Mouse (Mus musculus) neural tube, embryonic 11.5 days (tissue): ENCODE measurements around the gene Defb33. TPM values are rescaled to one million over a fixed set of nuclear protein-coding genes. Genes with fewer than 3 reads are reported as not detected.

Source experiments
- ATAC-seq: fragments of 200-750 bp; cut with Nextera tagmentation; 2 replicates; pipeline ENCODE4 v1.8.0; 2017; ENCODE audit warnings: moderate number of reproducible peaks, mild to moderate bottlenecking, moderate TSS enrichment, moderate library complexity; ENCODE audit not compliant: insufficient read depth, low FRiP score, low TSS enrichment
- DNase-seq: peaks from one replicate; pipeline ENCODE4 v3.0.0-alpha.2; 2015; ENCODE audit warnings: low spot score
- H3K27ac ChIP-seq: fragments of 300-500 bp; sonication (generic); 2 replicates; pipeline ENCODE4 v1.5.1; 2014; ENCODE audit warnings: low read depth, mild to moderate bottlenecking, low read length
- H3K27me3 ChIP-seq: fragments of 300-500 bp; sonication (generic); 2 replicates; pipeline ENCODE4 v1.6.1; 2014; ENCODE audit warnings: mild to moderate bottlenecking, low read length, mixed read lengths; ENCODE audit not compliant: control insufficient read depth, insufficient read depth
- H3K36me3 ChIP-seq: fragments of 300-500 bp; sonication (generic); 2 replicates; pipeline ENCODE4 v1.6.1; 2014; ENCODE audit warnings: mild to moderate bottlenecking, low read length, moderate library complexity, mixed read lengths; ENCODE audit not compliant: control insufficient read depth, insufficient read depth
- H3K4me1 ChIP-seq: fragments of 300-500 bp; sonication (generic); 2 replicates; pipeline ENCODE4 v1.6.1; 2014; ENCODE audit warnings: low read length, mixed read lengths; ENCODE audit not compliant: control insufficient read depth, insufficient read depth
- H3K4me2 ChIP-seq: fragments of 300-500 bp; sonication (generic); 2 replicates; pipeline ENCODE4 v1.6.1; 2014; ENCODE audit warnings: low read depth, mild to moderate bottlenecking, moderate library complexity
- H3K4me3 ChIP-seq: fragments of 300-500 bp; sonication (generic); 2 replicates; pipeline ENCODE4 v1.5.1; 2014; ENCODE audit warnings: low read depth, low read length
- H3K9ac ChIP-seq: fragments of 300-500 bp; sonication (generic); 2 replicates; pipeline ENCODE4 v1.6.1; 2014; ENCODE audit warnings: mild to moderate bottlenecking, low read length
- H3K9me3 ChIP-seq: fragments of 300-500 bp; sonication (generic); 2 replicates; pipeline ENCODE4 v1.6.1; 2016; ENCODE audit warnings: low read length; ENCODE audit not compliant: control insufficient read depth
- WGBS: fragments of 180-500 bp; shearing (Covaris S2); extraction: QIAGEN DNeasy Blood & Tissue Kit; methylation state at CpG from one replicate; pipeline ENCODE4 v1.1.7; 2014; 5-methylcytosine and 5-hydroxymethylcytosine counted together
- polyA plus RNA-seq: library from polyadenylated mRNA; unstranded; fragments of >200 nt; fragmentation: Nextera tagmentation; extraction: Ambion mirVana; gene quantifications from 2 replicates; pipeline ENCODE4 v1.2.1, GENCODE M21; 2014

Gene Defb33
- polyA plus RNA-seq: not detected in 2 replicates

DNA sequence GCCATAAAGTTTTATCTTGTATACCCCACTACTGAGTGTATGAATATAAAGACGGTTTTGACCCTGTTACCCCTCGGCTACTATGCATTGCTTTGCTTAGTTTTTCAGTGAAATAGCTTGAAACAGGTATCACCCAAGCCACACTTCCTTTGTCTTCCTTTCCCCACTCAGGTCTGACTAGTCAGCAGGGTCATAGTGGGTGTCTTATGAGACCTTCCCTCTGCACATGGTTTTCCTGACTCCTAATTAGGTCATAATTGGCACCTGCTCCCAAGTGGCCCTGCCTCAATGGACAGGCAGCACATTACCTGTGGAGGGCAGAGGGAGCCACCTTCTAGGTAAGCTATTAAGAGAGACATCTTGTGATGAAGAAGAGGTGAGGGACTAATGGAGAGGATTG lies at the start of gene Defb33:
Defb33 (plus strand) TSS at position 301 of the 400 bp plus-strand sequence.
- Histone ChIP-seq H3K4me1 (no peaks in the 10 kb centered on the region), H3K27me3 (no peaks in the 10 kb centered on the region), H3K4me3 (no peak within 1 kb of the TSS), H3K36me3 (no peaks in the 10 kb centered on the region), H3K4me2 (no peak within 1 kb of the TSS), H3K9ac (no peak within 1 kb of the TSS), H3K27ac (no peak within 1 kb of the TSS), H3K9me3 (peaks cover 4% of the 10 kb centered on the region; the same call in 1 of the 2 replicates)
- 81% methylated on average over 2 of the region's 2 CpGs for WGBS
- DNase-seq: no peak
- ATAC-seq: no peak

- ATAC-seq (no peak), DNase-seq (no peak)
- Histone ChIP-seq H3K36me3 (no peaks in the 10 kb centered on the region), H3K4me1 (no peaks in the 10 kb centered on the region), H3K27ac (no peak overlapping the region), H3K9me3 (no peaks in the 10 kb centered on the region), H3K9ac (no peak overlapping the region), H3K4me2 (no peak overlapping the region), H3K27me3 (no peaks in the 10 kb centered on the region), H3K4me3 (no peak overlapping the region)
- WGBS: 38% methylated on average over 6 of the region's 6 CpGs
Observed at GRCm38 (mm10) chr8:20874608-20875007, 17.9 kb upstream of the Defb33 start.

GRCm38 (mm10) chr8:20902527-20902926 lies 10.1 kb downstream of the Defb33 start, which contains the start of gene Gm15056:
Gm15056 (minus strand) TSS chr8:20902627.
- DNase-seq (no peak), ATAC-seq (no peak)
- Histone ChIP-seq H3K36me3 (no peaks in the 10 kb centered on the region), H3K9me3 (0 out of 2 replicates have a peak, but pooled peaks cover 8% of the 10 kb centered on the region), H3K4me3 (no peak within 1 kb of the TSS), H3K4me1 (no peaks in the 10 kb centered on the region), H3K27ac (no peak within 1 kb of the TSS), H3K4me2 (no peak within 1 kb of the TSS), H3K27me3 (no peaks in the 10 kb centered on the region), H3K9ac (no peak within 1 kb of the TSS)
- WGBS: 56% methylated on average over 2 of the region's 2 CpGs

DNA sequence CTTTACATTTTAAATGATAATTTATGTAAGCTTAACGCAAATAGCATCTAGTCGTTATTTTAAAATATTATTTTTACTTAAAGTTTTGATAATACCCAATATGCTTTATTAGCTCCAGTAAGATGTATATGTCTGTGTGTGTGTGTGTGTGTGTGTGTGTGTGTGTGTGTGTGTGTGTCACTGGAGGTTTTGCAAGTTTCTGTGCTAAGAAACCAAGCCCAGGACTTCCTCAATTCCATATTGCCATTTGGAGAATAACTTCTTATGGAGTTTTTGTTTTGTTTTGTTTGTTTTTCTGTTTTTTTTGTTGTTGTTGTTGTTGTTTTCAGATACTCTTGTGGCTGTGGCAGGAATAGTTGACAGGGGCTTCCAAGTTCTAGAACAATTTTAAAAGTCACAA lies 14.7 kb downstream of the Defb33 start:
- Histone ChIP-seq H3K36me3 (no peaks in the 10 kb centered on the region), H3K9me3 (peaks cover 5% of the 10 kb centered on the region; the same call in 1 of the 2 replicates), H3K4me1 (no peaks in the 10 kb centered on the region), H3K27ac (no peak overlapping the region), H3K4me2 (no peak overlapping the region), H3K9ac (no peak overlapping the region), H3K4me3 (no peak overlapping the region), H3K27me3 (no peaks in the 10 kb centered on the region)
- ATAC-seq (no peak), DNase-seq (no peak)
- WGBS: 84% methylated on average over 2 of the region's 2 CpGs

DNA sequence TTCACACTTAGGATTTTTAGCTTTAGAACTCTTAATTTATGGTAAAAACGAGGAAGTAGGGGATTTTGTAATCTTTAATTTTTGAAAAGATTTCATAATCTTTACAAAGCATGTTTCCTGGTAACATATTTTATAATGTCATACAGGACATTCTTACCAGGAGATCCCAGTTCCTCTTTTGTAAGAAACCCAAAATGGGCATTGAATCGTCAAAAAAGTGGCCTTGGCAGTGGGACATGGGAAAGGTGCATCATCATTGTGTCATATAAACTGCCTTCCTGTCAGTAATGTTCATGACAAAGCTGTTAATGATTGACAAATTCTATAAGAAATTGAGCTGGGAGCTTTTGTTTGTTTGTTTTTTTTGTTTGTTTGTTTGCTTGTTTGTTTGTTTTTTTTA lies 15.8 kb downstream of the Defb33 start:
- no peak overlapping the region for H3K9ac ChIP-seq
- H3K36me3 ChIP-seq: no peaks in the 10 kb centered on the region
- no peaks in the 10 kb centered on the region for H3K4me1 ChIP-seq
- no peaks in the 10 kb centered on the region for H3K27me3 ChIP-seq
- H3K4me3 ChIP-seq: no peak overlapping the region
- peaks cover 5% of the 10 kb centered on the region; the same call in 1 of the 2 replicates for H3K9me3 ChIP-seq
- H3K27ac ChIP-seq: no peak overlapping the region
- no peak for ATAC-seq
- WGBS: 74% methylated on average over 2 of the region's 2 CpGs
- no peak for DNase-seq
- H3K4me2 ChIP-seq: no peak overlapping the region

DNA sequence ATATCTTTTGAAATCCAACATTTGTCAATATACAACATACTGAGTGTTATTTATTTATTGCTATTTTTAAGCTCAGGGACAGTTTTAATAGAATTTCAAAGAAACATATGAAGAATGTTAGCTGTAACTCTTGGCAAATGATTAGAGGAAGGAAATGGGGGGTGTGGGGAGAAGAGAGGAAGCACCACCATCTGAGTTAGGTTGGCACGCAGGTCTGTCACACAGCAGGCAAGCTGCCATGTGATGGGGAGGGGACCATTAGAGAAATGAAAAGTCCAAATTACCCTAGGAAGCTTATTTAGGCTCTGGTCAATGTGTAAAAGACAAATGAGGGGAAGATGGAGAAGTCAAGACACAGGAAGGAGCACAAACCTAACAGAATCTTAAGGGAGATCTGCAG lies 19.8 kb downstream of the Defb33 start:
- Histone ChIP-seq H3K4me2 (no peak overlapping the region), H3K27me3 (no peaks in the 10 kb centered on the region), H3K27ac (no peak overlapping the region), H3K9me3 (peaks cover 10% of the 10 kb centered on the region), H3K4me3 (no peak overlapping the region), H3K36me3 (no peaks in the 10 kb centered on the region), H3K4me1 (no peaks in the 10 kb centered on the region), H3K9ac (no peak overlapping the region)
- WGBS: 89% methylated on average over 1 of the region's 1 CpGs
- no peak for DNase-seq
- no peak for ATAC-seq

GRCm38 (mm10) chr8:20921971-20922370 lies 29.5 kb downstream of the Defb33 start, which contains the start of gene Gm6040:
Gm6040 (minus strand) TSS chr8:20922071.
- no peaks in the 10 kb centered on the region for H3K4me1 ChIP-seq
- H3K9ac ChIP-seq: no peak within 1 kb of the TSS
- ATAC-seq (no peak), DNase-seq (no peak)
- no peaks in the 10 kb centered on the region for H3K27me3 ChIP-seq
- peaks cover 5% of the 10 kb centered on the region for H3K9me3 ChIP-seq
- no peak within 1 kb of the TSS for H3K4me2 ChIP-seq
- H3K36me3 ChIP-seq: no peaks in the 10 kb centered on the region
- H3K27ac ChIP-seq: no peak within 1 kb of the TSS
- WGBS: 82% methylated on average over 3 of the region's 3 CpGs
- no peak within 1 kb of the TSS for H3K4me3 ChIP-seq

DNA sequence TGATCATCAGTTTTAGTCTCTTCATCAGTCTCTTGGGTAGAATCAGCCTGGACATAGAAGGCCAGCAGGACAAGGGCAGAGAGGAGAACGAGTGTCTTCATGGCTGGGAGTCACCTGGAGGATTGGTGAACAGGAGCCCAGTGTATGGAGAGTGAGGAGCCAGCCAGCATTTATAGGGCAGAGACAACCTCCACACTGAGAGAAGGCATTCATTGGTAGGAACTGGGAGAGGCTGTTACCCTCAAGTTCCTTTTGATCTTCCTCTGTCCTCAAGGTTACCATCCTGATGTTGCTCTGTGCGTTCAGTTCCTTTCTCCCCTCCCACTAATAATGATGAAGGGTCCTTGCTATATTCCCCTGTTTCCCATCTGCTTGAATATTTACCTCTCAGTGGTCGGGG lies 52.1 kb downstream of the Defb33 start, which contains the start of gene AY761185:
AY761185 (minus strand) TSS at position 101 of the 400 bp plus-strand sequence.
- ATAC-seq (no peak), DNase-seq (no peak)
- Histone ChIP-seq H3K4me3 (no peak within 1 kb of the TSS), H3K9me3 (peaks cover 3% of the 10 kb centered on the region; the same call in 1 of the 2 replicates), H3K4me2 (no peak within 1 kb of the TSS), H3K27me3 (no peaks in the 10 kb centered on the region), H3K9ac (no peak within 1 kb of the TSS), H3K4me1 (no peaks in the 10 kb centered on the region), H3K36me3 (no peaks in the 10 kb centered on the region), H3K27ac (no peak within 1 kb of the TSS)
- WGBS: 79% methylated on average over 3 of the region's 3 CpGs
